Mouse (Mus musculus) ES-Bruce4 (cell line): Measurements from ENCODE around the gene Wwc1.

Experiments used
- CTCF ChIP-seq: IDR thresholded peaks from one replicate; pipeline ENCODE4 v1.8.1; 2011; ENCODE audit warnings: low read depth, low read length
- POLR2A ChIP-seq: IDR thresholded peaks from one replicate; pipeline ENCODE4 v1.8.1; 2011; ENCODE audit warnings: low read length; ENCODE audit not compliant: insufficient read depth

DNA sequence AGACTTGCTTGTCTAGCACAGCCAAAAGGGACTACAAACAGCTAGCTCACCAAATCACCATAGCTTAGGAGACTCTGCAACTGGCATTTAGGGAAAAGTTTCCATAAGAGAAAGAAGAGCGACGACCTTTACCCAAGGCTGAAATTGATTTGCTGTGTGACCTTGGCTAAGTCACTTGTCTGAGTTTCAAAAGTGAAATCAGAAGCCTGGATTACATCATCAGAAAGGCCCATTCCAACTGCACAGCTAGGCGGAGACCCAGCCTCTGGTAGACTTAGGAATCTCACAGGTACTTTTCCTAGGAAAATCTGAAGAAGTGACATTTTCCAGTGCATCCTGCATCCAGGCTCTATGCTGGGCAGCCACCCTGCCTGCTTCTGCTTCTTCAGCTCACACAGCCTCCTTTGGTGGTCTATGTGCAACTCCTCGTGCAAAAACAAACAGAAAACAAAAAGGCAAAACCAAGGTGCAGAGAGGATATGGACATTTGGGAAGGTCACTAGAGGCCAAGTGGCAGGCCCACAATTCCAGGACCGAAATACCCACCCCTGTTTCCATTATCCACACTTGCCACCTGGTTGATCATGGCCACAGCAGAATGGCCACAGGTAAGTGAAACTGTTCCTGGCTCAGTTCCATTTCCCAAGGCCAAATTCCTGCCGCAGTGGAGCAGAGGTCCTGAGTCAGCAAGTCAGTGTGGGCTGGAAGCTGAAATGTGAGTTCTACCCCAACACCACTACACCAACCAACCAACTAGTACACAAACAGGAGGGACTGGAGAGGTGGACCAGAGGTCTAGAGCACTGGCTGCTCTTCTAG is 5.5 kb downstream of the Wwc1 start:
- TF ChIP-seq CTCF = no peak
- no peak for TF ChIP-seq POLR2A
